Mouse (Mus musculus) cortical plate, adult 2 months (tissue): Measurements from ENCODE around the gene Enox1. TPM values are rescaled to one million over a fixed set of nuclear protein-coding genes. Genes with fewer than 3 reads are reported as not detected.

Experiments
- H3K27ac ChIP-seq: fragments of 200-500 bp; 2 replicates; pipeline ENCODE4 v1.5.1; 2012; ENCODE audit warnings: low read length, control low read depth, inconsistent platforms; ENCODE audit not compliant: insufficient read depth
- H3K4me1 ChIP-seq: fragments of 200-500 bp; 2 replicates; pipeline ENCODE4 v1.6.1; 2011; ENCODE audit warnings: low read length; ENCODE audit not compliant: control insufficient read depth, insufficient read depth
- H3K4me3 ChIP-seq: fragments of 200-500 bp; 2 replicates; pipeline ENCODE4 v1.5.1; 2011; ENCODE audit warnings: mild to moderate bottlenecking, low read length, control low read depth; ENCODE audit not compliant: insufficient read depth
- CTCF ChIP-seq: fragments of 200-500 bp; IDR thresholded peaks from 2 replicates; pipeline ENCODE4 v1.5.1; 2011; ENCODE audit warnings: mild to moderate bottlenecking, control low read depth, low read length; ENCODE audit not compliant: insufficient read depth; ENCODE audit errors: extremely low read depth
- POLR2A ChIP-seq: fragments of 200-500 bp; IDR thresholded peaks from 2 replicates; pipeline ENCODE4 v1.6.1; 2011; ENCODE audit warnings: mild to moderate bottlenecking, low read length, control low read depth; ENCODE audit not compliant: insufficient read depth; ENCODE audit errors: extremely low read depth
- polyA plus RNA-seq: library from polyadenylated mRNA; depleted of rRNA; stranded (reverse); fragments of >200 nt; gene quantifications from 2 replicates; pipeline ENCODE4 v1.2.3, GENCODE M21; 2012

Enox1 gene
- polyA plus RNA-seq, 1 experiment: 17.2 TPM

DNA sequence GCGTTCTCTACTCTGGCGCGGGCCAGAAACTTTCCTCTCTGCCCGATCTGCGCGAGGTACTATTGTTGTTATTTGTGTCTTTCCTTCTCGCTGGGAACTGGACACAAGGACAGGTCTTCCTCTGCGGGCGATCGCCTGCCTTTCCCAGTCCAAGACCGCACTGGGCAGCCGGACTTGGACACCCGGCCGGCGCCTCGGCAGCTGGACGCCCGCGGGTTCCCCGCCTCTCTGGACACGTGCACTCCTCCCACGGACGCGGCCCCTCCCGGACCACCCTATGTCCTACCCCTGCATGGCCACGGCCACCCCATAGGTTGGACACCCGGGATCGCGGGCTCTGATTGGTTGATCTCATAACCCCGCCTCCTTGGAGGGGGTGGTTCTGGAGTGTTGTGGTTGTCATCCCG, 945 bp downstream of the Enox1 start:
- H3K4me3 ChIP-seq: peak overlapping the region; percentile 94
- H3K4me1 ChIP-seq: peaks cover 5% of the 10 kb centered on the region
- no peak for TF ChIP-seq CTCF
- TF ChIP-seq POLR2A: no peak

DNA sequence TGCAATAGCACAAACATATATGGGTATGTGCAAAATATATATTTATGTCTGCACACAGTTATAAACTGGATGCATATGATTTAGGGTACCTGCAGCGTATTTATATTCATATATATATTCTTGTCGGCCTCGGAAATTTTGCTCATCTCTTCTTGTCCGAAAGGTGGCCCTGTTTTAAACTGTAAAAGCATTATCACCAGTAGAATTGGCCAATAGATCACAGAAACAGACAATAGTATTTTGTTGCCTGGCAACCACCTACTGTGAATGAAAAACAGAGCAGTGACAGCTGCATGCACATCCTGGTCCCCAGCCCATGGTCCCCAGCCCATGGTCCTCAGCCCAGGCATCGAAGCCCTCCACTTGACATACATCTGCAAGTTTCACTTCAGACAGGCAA, 2.8 kb downstream of the Enox1 start:
- TF ChIP-seq CTCF (no peak), POLR2A (no peak)
- Histone ChIP-seq H3K4me1 (peaks cover 7% of the 10 kb centered on the region), H3K4me3 (peak overlapping the region; percentile 20), H3K27ac (no peak overlapping the region)

More for the DNA sequence above, 945 bp downstream of the Enox1 start:
- H3K27ac ChIP-seq: peak overlapping the region; percentile 82; the same call in 1 of the 2 replicates

DNA sequence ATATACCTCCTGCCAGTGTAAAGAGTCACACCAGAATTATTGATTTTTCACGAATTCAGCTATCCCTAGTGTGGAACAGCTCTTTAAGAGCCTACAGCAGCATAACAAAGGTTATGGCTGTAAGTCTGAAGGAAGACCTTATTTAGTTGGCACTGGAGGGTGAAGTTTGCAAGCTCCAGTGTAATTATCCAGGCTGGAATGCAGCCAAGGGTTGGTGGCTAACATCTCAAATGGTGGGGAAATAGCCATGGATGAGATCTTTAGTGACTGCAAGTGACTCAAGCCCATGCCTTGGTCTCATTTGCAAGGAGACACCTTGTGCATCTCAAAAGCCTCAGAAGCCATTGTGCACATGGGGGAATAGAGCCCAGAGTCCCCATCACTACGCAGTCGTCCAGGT, 5.9 kb downstream of the Enox1 start:
- H3K27ac ChIP-seq: no peak overlapping the region
- no peak overlapping the region for H3K4me3 ChIP-seq
- TF ChIP-seq POLR2A: no peak
- TF ChIP-seq CTCF: no peak
- H3K4me1 ChIP-seq: peaks cover 7% of the 10 kb centered on the region

DNA sequence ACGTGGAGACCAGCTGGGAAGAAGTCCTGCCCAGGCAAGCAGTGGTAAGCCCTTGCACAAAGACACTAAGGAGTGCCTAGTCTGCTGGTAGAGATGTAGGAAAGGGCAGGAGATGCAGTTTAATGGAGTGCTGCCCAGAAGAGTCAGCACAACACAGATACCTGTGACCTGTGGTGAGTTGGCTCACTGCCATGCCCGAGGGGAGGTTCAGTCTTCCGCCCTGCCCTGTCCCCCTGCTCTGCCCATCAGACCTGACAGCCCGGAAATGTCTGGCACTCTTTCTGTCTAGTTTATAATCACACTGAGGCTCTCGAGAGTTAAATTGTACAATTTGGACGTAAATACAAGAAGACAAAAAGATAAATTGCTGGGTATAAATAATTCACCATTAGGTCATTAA, 7.8 kb downstream of the Enox1 start:
- peaks cover 7% of the 10 kb centered on the region for H3K4me1 ChIP-seq
- TF ChIP-seq CTCF (no peak), POLR2A (no peak)
- H3K4me3 ChIP-seq: no peak overlapping the region
- H3K27ac ChIP-seq: no peak overlapping the region

DNA sequence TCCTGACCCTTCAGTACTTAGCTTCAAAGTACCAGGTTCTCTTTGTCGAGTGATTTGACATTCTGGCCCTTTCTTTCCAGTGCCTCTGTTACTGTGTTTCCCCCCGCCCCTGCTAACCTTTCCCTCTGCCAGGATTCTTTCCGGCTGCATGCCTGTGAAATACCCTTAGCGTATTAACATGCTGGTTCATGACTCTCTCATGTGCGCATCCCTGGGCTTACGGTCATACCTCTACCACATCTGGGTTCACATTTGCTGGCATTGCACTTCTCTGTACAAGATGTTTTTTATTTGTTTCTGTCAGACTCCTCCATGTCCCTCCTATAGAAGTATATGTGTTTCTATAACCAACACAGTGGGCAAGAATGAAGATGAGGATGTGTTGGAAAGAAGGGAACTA, 11.6 kb downstream of the Enox1 start:
- H3K4me3 ChIP-seq: no peak overlapping the region
- H3K27ac ChIP-seq: no peak overlapping the region
- TF ChIP-seq CTCF: no peak
- TF ChIP-seq POLR2A: no peak
- H3K4me1 ChIP-seq: no peaks in the 10 kb centered on the region

DNA sequence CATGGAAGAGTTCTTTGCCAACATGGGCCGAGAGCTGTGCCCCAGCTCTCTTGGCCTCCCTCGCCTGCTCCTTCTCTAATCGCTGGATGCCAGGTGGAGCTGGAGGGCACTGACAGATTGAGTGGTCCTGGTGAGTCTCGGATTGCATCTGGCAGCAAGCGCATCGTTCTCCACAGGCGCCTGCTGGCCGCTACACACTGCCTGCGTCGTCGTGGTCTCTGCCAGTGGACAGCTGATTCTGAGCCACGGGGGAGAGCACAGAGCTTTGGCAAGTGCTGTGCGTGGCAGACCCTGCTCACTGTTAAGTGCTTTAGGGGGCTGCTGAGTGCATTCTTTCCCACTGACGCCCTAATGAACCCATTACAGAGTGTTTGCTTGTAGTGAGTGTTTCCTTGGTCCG, 17.9 kb downstream of the Enox1 start:
- H3K4me1 ChIP-seq: no peaks in the 10 kb centered on the region
- no peak overlapping the region; the same call in 1 of the 2 replicates for H3K27ac ChIP-seq
- TF ChIP-seq CTCF (no peak), POLR2A (no peak)
- H3K4me3 ChIP-seq: no peak overlapping the region

DNA sequence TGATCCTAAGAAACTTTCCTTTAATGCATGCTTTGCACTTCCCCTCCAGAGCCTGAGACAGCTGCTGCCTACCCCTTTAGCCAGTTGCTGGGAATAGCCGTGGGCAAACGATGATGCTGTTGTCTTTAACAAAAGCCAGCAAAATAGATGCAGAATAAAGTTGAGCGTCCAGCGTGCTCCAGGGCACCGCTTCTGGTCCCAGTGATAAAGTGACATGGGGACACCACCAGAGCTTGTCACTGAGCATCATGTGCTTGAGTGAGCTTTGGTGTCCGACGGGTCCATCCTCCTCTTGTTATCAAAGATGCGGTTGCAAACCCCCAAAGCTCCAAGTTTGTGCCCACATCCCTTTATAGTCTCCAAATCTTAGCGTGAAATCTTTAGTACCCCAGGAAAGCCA, 18.4 kb downstream of the Enox1 start:
- no peaks in the 10 kb centered on the region for H3K4me1 ChIP-seq
- TF ChIP-seq POLR2A (no peak), CTCF (no peak)
- H3K27ac ChIP-seq: no peak overlapping the region
- no peak overlapping the region for H3K4me3 ChIP-seq

DNA sequence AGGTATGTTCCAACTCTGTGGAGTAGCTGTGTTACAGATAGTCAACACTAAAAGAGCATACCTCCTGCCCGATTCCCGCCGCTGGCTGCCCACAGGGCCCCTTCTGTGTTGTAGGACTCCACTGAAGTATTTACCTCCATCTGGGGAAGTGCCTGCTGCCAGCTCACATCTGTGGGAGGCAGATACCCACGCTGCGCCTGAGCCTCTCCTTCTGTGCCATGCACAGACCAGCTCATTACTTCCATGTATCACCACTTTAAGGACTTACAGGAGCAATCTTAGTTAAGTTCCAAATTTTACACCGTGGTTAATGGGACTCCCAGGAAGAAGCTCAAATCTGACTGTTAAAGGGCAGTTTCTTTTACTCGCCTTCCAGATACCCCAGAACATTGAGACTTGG, 23.7 kb downstream of the Enox1 start:
- no peak for TF ChIP-seq POLR2A
- no peak for TF ChIP-seq CTCF
- peaks cover 6% of the 10 kb centered on the region for H3K4me1 ChIP-seq
- no peak overlapping the region for H3K27ac ChIP-seq
- H3K4me3 ChIP-seq: no peak overlapping the region

DNA sequence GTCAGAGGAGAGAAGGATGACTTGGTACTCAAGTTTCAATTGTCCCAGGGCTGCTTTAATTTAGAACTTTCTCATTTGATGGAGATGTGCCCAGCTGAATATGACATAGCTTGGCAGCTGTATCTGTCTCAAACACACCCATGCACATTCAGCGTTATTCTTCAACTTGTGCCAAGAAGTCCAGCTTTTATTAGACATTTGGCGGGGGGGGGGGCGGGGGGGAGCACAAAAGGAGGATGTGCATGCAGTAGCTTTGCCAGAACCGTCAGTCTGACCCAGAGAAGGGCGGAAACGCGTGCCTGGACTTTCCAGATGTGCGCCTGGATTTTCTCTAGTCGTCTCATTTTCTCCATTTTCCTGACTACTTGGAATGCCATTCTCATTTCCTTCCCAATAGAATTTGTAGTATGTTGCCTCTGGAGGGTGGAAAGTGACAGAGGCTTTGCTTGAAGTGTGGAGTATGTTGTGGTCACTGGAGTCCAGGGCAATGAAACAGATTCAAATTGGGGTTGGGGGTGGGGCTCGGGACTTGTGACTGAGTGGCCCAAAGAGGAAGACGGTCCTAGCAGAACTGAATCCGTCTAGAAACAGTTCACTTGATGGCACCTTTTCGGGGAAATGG, 24.3 kb downstream of the Enox1 start:
- H3K4me1 ChIP-seq: peaks cover 6% of the 10 kb centered on the region
- no peak for TF ChIP-seq CTCF
- TF ChIP-seq POLR2A: no peak
- H3K27ac ChIP-seq: no peak overlapping the region
- H3K4me3 ChIP-seq: no peak overlapping the region

DNA sequence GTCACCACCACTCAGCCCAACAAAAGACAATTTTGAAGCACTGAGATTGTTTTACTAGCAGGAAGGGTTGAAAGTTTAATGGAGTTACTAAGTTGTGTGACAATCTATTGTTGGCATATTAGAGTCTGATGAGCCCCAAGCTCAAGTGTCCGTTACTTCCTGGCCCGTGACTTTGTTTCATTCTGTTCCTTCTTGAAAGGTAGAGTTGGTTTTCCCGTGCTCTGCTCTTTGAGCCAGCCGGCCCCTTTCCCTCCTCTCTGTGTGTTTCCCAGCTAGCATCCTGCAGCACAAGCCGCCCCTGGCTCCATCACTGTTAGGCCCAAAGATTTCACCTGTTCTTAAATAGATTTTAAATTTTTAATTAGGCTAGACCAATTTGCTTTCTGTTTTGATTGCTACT, 26.9 kb downstream of the Enox1 start:
- no peak for TF ChIP-seq CTCF

More for the DNA sequence above, 26.9 kb downstream of the Enox1 start:
- Histone ChIP-seq H3K27ac (no peak overlapping the region), H3K4me3 (no peak overlapping the region), H3K4me1 (peaks cover 6% of the 10 kb centered on the region)
